Mouse (Mus musculus) kidney, postnatal 14 days (tissue): ENCODE results near the gene Dennd2c.
A peak's percentile ranks its signal among the peaks of the same experiment; 100 is the strongest.
"Not testable (repeated sequence)": the region's sequence is repeated elsewhere in the genome, so short reads cannot be mapped to it uniquely, and the experiment has no call there.

Source experiments
- DNase-seq: peaks from one replicate; pipeline ENCODE4 v3.0.0; 2022; ENCODE audit warnings: mixed read lengths

Dennd2c gene

GRCm38 (mm10) chr3:103171505-103172267, 69.3 kb downstream of the Dennd2c start, which contains the start of gene Bcas2:
Bcas2 (plus strand) TSS chr3:103171655.
- peak; percentile 99 for DNase-seq

DNA sequence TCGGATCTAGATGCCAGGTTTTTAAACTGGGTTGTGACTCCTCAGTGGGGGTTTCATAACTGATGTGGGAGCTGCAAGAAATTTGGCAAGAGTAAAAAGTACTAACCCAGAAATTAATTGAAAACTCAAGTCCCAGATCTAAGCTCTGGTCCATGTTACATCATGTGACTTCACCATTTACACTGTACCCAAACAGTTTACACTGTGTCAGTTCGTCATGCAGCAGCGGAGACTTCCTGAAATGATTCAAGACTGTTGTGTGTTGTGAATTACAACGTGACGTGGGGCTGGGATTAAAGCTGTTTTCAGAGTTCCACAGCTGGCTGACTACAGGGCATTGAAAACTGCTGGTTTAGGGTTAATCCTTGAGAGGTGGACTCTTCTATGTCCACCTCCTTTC, 70.2 kb downstream of the Dennd2c start:
- DNase-seq = no peak

DNA sequence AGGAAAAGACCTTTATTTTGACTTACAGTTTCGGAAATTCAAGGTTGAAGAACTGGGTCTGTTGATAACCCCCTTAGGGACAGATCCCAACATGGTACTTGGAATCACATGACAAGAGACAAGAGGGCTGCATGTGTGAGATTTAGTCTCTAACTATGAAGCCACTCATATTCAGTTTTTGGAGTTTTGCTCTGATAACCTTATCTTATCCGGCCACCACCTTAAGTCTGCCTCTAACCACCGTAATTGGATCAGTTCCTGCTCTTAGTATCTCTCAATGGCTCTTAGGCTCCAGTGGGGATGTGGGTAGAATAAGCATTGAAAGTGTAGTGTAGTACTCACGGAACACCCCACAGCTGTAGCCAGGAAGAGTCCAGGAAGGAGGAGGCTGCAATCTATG, 74.3 kb downstream of the Dennd2c start:
- no peak for DNase-seq

DNA sequence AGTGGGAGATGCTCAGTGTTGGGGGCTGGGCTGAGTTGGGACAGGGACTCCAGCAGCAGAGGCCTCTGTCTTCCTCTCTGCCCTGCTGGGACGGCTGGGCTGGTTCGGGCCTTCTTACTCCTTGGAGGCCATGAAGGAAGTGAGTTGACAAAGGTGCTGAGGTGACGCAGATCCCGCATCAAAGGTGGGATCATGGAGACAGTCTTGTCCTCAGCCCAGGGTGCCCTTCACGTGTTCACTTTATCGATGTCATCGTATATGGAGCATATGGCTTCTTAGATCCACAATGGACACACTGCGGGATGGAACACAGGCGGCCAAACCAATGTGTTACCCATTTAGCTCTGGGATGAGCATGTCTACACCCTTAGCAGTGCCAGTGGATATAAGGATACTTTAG, 77.1 kb downstream of the Dennd2c start:
- DNase-seq = no peak

DNA sequence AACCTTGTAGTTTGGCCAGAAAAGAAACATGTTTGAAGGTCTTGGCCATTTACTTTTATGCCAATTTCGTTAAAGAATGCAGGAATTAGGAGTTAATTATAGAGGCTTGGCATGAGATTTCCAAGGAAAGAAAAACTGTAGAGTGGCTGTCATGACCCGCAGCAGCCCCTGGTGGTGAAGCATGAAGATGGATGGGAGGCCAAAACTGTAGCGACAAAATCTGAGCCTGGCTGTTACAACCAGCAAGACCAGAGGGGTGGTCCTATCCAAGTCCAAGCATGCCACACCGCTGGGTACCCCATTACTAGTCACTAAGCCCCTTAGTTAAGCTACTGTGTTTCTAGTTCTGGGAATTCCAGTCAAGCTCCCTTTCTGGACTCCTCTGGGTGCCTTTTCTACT, 78.8 kb downstream of the Dennd2c start:
- DNase-seq = no peak

DNA sequence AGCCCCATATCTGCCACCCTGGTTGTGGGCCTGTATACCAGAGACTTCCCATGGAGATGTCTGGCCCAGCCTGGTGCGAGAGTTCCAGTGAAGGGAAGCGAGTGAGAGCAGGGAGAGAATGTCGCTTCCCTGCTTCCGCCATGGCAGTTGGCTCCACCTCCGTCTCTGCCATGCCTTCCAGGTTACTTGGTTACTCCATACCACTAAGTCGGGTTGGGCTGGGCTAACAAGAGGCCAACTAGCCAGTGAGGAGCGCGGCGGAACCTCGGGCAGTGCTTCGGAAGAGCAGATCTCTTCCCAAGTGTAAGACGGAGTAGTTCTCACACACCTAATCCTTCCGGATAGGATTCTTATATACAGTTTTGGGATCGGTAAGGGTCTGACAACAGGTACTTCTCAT, 80.4 kb downstream of the Dennd2c start:
- DNase-seq = no peak

DNA sequence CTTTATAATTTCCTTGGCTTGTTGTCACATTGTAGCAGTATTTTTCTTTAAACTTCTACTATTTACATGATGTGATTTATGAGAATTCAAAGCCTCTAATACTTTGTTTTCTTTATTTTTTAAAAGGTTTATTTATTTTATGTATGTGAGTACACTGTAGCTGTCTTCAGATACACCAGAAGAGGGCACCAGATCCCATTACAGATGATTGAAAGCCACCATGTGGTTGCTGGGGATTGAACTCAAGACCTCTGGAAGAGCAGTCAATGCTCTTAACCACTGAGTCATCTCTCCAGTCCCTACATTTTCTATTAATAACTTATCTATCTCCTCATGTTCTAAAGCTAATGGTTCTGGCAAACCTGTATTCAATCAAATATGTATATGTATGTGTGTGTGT, 82.1 kb downstream of the Dennd2c start:
- DNase-seq = not testable (repeated sequence)

DNA sequence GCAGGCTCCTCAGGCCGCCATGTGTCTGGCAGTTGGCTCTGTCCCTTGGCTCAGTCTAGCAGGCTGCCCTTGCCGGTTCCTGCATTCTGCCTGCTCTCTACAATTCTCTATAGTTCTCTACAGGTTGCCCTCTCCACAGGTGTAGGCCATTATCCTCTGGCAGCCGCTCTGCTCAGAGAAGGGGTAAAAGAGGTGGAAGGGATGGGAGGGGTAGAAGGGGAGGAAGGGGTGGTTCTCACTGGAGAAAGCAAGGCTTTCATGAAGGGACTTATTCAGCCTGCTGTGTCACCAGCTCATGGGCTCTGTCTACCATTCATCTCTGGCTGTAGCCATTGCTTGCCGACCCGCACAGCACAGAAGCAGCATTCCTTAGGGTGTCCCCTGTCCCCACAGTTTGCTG, 86.0 kb downstream of the Dennd2c start:
- no peak for DNase-seq

- DNase-seq = no peak
Measured at GRCm38 (mm10) chr3:103188856-103189255, 86.5 kb downstream of the Dennd2c start.

DNA sequence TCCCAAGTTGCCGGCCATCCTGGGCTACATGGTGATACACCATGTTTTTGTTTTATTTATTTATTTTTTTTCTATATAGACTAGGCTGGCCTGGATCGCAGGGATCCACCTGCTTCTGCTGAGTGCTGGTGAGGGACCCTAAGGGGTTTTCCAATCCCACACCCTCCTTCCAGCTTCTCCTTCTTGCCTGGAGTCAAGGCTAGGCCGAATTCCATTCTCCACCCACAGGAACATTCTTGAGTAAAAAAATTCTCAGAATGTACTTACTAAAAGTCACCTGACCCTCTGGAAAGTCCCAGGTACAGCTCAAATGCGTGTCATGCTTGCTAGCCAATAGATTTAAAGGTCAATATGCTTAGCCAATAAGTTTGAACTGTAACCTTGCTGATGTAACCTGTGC, 89.8 kb downstream of the Dennd2c start:
- DNase-seq = no peak

DNA sequence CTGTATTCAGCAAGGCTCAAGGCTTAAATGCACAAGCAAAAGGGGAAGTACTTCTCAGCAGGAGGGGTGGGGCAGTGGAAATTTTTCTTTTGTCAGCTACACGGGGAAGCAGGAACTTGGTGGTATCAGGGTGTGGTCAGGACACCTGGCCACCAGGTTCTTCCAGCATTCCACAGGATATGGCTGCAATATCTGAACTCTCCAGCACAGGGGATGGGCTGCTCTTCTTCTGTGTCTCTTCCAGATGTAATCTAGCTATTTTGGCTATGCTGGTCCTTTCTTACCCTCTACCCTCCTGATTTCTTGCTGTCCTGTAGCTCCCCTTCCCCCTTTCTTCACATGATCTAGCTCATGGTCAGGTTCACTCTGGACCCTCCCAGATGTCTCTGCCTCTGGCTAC, 90.8 kb downstream of the Dennd2c start:
- no peak for DNase-seq

DNA sequence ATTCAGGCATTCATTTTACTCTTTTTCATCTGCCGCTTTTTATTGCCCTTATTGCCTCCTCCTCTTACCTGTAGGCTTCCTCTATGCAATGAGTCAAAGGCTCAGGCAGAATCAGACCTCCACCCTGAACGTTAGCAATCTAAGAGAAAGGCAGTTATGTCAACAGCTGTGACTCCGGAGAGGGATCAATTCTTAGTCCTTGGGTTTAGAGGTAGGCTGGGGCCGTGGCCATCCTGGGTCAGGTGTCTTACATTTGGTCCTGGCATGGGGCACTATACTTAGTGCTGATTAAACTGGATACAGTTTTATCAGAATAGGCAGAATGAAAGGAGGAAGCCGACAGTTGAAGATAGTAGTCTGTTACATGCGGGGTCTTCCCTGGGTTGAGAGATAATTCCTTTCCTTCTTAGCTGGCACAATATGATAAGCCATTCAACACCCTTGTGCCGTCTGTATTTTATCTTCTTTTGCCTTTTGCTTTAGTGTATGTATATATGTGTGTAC, 94.0 kb downstream of the Dennd2c start:
- DNase-seq = no peak

GRCm38 (mm10) chr3:103199386-103199785, 97.0 kb downstream of the Dennd2c start:
- no peak for DNase-seq

DNA sequence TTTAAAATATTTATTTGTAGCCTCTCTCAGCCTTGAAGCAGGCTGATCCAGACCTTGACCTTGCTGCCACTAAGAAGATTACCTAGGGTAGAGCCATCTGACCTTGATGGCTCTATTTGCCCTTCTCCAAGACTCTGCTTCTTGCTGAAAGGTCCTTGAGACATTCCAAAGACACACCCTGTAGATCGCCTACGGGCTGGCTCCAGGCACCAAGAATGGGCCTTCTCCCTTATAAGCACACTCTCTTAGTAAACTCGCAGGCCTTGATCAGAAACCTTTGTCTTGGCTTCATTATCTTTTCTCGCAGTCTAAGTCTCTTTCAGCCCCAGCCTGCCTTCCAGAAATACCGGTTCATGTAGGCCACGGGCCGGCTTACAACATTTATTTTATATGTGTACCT, 98.7 kb downstream of the Dennd2c start:
- DNase-seq = not testable (repeated sequence)

DNA sequence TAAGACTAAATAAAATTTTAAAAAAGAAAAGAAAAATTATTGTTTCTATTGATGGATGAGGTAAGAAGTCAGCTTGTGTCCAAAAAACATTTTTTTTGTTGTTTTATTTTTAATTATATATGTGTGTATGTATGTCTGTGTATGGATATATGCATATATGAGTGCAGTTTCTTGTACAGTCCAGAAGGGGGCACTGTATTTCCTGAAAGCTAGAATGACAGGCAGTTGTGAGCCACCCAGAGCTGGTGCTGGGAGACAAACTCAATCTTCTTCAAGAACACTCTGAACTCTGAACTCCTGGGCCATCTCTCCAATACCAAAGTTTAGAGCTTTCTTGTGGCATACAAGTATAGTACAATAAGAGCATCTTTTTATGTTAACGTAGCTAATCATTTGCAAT, 101.2 kb downstream of the Dennd2c start:
- no peak for DNase-seq

DNA sequence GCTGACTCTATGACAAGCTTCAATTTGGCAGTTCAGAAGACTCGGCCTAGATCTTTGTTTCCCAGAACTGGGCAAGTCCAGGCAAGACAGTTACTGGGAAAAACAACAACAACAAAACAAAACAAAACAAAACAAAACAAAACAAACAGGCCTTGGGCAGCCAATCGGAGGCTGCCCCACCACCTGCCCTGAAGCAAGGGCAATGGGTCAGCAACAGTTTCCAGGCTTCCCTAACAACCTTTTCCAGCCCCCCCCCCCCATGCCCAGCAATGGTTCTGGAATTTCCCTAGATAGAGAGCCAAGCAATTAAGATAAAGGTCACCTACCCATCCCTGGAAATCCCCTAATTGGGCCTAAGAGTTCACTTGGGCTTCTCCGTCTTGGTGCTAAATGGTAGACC, 102.0 kb downstream of the Dennd2c start:
- DNase-seq = no peak

DNA sequence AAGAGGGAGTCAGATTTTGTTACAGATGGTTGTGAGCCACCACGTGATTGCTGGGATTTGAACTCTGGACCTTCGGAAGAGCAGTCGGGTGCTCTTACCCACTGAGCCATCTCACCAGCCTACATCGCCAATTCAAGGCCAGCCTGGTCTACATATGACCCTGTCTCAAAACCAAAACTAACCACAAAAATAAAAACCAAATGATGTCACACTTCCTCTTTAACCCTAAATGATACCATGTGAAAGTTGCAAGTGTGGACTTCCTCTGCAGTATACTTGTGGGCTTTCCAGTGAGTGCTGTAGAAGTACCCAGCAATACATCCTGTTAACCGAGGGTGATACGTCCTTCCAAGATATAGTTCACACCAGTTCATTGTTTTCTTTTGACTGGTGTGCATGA, 104.0 kb downstream of the Dennd2c start:
- DNase-seq = no peak

DNA sequence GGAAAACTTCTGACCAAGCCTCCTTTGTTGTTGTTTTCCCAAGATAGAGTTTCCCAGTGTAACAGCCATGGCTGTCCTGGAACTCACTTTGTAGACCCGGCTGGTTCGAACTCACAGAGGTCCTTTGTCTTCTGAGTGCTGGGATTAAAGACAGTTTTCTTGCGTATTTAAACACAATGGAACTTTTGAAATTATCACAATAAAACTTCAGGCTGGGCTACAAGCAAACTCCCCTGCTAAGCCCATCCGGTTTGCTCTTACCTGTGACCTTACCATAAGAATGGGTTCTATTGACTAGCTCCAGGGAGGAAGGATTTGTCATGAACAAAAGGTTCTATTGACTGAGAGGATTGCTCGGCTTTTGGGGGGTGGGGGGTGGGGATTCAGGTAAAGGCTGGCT, 105.3 kb downstream of the Dennd2c start:
- no peak for DNase-seq

- DNase-seq = no peak
Measured at GRCm38 (mm10) chr3:103208237-103208636, 105.8 kb downstream of the Dennd2c start.

- no peak for DNase-seq
Measured at GRCm38 (mm10) chr3:103211101-103211500, 108.7 kb downstream of the Dennd2c start.

DNA sequence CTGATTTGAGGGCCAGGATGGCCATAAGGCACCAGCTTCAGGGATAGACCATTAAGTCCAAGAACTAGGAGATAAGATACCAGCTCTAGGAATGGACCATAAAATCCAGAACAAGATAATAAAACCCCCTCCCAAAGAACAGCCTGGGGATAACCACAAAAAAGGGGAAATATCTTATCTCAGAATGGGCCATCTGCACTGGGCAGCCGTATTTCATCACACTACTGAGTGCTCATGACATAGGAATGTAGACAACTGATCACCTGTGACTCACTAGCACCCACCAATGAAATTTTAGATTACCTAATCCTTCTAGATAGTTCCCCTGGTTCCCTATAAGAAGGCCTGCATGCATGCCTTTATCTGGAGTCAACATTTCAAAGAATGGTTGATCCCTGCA, 109.7 kb downstream of the Dennd2c start:
- no peak for DNase-seq

GRCm38 (mm10) chr3:103213537-103213936, 111.1 kb downstream of the Dennd2c start:
- DNase-seq = no peak

DNA sequence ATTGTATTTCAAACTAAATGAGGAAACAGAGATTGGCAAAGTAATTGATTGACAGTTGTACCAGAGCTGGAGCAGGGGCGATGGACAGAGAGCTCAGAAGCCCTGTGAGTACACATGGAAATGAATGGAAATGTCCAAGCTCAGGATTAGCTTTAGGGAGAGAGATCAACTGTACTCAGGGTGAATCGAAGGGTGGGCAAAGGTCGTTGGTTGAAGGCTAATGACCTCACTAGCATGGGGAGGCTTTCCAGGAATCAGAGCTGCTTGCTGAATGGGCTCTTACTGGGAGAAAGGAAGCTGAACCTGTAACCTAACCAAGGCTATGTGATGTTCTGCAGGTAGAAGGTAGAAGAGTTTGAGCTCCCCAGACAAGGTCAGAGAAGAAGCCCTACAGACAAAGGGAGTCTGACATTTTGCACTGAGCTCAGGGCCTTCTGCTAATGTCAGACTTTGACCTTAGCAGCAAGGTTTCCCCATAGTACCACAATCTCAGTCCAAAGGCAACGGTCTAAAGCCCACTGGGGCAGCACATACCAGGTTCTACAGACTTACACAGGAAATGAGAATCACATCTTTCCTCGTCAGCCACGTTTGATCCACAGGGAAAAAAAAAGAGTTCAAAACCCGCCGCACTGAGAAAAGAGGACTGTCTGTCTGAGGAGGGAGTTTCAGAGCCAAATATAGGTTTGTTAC, 112.3 kb downstream of the Dennd2c start:
- DNase-seq = peak; percentile 4

GRCm38 (mm10) chr3:103215399-103215798, 113.0 kb downstream of the Dennd2c start:
- DNase-seq = not testable (repeated sequence)
